Mouse (Mus musculus) MN1 (cell line): ENCODE results near the gene Gigyf1.

Experiments used
- DNase-seq: peaks from one replicate; pipeline ENCODE4 v3.0.0-alpha.2; 2016; ENCODE audit warnings: low spot score

Gene Gigyf1

DNA sequence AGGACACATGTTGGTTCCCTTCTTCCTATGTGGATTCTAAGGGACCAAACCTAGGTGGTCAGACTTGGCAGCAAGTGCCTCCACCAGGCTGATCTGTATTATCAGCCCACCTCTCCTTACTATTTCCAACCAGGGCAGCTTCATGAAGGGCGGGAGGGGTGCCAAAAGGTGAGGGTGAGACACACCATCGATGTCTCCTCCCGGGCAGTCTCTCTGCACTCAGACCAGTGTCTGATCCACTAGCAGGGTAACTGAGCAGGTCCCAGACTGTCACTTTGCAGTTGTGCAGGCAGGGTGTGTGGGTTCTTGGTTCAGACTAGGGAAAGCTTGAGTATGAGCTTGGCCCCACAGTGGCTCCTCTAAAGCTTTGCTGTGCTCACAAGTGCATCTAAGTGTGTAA lies 3.5 kb upstream of the Gigyf1 start:
- DNase-seq: no peak

DNA sequence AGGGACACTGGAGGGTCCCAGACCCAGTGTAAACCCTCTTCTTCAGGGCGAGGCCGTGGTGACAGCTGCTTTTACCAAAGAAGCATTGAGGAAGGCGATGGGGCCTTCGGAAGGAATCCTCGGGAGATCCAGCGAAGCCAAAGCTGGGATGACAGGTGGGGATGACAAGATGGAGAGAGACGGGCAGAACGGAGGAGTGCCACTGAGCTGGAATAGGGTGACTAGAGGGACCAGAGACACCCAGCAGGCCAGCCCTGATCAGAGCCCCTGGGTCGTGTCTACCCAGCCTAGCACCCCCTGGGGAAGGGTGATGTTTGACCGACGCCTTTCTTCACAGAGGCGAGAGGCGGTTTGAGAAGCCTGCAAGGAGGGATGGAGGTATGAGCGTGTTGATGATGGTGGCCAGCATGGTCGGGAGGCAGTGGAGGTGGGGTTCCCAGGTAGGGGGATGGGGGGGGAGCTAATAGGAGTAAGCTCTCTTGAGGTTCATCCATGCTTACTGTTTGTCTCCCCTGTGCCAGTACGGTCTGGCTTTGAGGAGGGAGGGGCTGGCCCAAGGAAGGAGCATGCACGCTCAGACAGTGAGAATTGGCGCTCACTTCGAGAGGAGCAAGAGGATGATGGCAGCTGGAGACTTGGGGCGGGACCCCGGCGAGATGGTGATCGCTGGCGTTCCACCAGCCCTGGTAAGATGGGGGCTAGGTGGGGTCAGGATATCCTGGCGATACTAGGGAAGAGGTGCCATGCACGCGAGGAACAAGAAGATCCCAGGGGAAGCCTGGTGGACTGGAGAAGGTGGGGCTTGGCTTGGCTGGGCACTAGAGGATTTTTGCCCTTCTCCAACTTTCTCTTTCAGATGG lies 1.6 kb downstream of the Gigyf1 start:
- no peak for DNase-seq

GRCm38 (mm10) chr5:137521861-137522260 lies 3.5 kb downstream of the Gigyf1 start:
- no peak for DNase-seq

GRCm38 (mm10) chr5:137522711-137523110 lies 4.4 kb downstream of the Gigyf1 start:
- DNase-seq: no peak

DNA sequence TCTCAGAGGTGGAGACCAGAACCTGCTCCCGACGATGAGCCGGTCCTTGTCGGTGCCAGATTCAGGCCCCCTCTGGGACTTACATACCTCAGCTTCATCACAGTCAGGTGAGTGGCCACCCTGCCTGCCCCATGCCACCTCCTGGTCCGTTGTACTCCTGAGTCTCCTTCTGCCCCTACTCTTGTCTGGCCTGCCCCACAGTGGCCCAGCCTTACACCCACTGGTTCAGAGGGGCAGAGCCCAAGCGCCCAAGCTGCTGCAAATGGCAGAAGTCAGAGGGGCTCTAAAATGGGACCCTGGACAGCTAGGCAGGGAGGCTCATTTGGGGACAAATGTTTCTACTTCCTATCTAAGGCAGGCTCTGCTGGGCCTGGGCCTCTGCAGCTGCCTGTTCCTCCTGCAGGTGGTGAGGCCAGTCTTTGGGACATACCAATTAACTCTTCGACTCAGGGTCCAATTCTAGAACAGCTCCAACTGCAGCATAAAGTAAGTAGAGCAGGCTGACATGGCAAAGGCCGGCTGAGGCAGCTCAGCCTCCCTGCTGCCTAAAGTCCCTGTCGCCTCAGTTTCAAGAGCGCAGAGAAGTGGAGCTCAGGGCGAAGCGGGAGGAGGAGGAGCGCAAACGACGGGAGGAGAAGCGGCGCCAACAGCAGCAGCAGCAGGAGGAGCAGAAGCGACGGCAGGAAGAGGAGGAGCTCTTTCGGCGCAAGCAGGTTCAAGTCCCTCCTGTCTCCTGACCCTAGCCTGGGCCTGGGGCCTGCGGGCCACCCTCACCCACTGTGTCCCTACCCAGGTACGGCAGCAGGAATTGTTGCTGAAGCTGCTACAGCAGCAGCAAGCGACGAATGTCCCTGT lies 5.3 kb downstream of the Gigyf1 start:
- no peak for DNase-seq

- DNase-seq: no peak
These were observed 5.8 kb downstream of the Gigyf1 start for GRCm38 (mm10) chr5:137524251-137524515.

DNA sequence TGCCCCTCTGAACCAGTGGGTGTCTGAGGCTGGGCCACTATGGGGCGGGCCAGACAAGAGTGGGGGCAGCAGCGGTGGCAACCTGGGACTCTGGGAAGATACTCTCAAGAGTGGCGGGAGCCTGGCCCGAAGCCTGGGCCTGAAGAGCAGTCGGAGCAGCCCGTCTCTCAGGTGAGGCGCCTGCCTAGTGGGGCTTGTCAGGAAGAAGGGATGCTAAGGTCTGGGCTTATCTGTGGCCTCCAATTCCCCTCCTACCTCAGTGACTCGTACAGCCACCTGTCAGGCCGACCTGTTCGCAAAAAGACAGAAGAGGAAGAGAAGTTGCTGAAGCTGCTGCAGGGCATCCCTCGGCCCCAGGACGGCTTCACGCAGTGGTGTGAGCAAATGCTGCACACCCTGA lies 6.3 kb downstream of the Gigyf1 start:
- DNase-seq: no peak

GRCm38 (mm10) chr5:137525511-137525910 lies 7.2 kb downstream of the Gigyf1 start:
- DNase-seq: no peak

GRCm38 (mm10) chr5:137526192-137526936 lies 8.0 kb downstream of the Gigyf1 start:
- DNase-seq: peak; percentile 81

DNA sequence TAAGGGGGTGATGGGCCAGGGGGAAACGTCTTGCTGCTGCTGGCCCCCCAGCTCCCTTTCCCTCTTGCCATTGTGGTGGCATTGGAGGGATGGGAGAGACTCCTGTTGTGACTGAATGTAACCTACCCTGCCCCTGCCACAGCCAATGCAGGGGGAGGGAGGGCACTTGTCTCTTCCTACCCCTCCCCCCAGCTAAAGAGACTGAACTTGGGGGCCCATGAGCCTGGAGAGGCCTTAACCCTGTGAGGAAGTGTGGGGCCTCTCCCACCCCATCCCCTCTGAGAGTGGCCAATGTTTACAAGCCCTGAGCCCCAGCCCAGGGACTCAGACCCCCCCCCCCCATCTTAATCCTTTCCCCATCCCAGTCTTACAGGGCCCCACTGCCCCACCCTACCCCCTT lies 9.1 kb downstream of the Gigyf1 start:
- no peak for DNase-seq

DNA sequence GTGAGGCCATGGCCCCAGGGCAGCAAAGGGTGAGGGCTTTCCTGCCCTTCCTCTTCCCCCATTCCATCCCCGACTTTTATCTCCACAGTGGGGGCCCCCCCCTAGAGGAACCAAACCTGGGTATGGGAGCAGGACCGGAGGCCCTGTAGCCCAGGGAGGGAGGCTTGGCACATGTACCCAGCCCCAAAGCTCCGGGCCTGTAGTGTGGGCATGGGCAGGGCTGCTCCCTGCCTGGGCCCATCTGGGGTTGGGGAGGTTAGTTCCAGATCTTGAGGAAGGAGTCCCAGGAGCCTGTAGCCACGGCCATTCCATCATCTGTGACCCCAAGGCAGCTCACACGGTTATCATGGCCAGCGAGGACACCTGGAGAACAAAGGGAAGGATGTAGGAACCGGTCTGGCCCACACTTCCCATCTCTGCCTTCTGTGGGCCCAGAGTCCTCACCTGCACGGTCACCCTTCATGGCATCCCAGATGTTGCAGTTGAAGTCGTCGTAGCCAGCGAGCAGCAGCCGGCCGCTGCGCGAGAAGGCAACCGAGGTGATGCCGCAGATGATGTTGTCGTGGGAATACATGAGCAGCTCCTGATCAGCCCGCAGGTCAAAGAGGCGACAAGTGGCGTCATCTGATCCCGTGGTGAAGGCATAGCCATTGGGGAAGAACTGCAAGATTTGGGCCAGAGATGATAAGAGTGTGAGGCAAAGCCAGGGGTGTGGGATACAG lies 10.1 kb downstream of the Gigyf1 start:
- DNase-seq: no peak

DNA sequence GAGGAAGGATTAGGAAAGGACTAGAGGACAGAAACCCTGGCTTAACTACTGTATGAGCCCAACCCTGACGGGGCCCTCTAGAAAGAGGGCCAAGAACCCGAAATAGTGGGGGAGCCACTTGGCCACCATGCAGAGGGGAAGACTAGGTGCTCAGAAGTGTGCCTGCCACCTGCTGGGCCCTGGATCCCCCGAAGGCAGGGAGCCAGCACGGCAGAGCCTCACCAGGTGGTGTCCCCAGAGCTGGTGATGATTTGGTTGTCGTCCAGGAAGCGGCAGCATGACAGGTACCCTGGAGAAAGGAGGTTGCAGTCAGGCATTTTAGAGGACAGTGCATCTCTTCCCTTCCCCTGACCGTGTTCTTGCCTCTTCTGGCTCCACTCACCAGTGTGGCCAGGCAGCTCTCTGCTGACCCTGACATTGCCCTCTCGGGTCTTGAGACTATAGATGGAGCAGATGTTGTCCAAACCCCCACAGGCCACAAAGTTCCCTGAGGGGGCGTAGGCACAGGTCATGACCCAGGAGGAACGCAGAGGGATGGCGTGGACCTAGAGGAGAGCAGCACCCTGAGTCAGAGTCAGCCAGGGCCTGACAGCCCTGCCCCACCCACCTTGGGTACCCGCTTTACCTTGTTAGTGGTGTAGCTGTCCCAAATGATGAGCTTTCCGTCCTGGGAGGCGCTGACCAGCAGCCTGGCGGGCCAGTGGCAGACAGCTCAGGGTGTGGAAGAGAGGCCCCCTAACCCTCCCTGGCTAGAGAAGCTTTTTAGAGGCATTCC lies 11.1 kb downstream of the Gigyf1 start:
- peak; percentile 45 for DNase-seq

GRCm38 (mm10) chr5:137530075-137530474 lies 11.7 kb downstream of the Gigyf1 start:
- no peak for DNase-seq

- DNase-seq: peak; percentile 90
These were observed 12.5 kb downstream of the Gigyf1 start for GRCm38 (mm10) chr5:137530588-137531413.

GRCm38 (mm10) chr5:137531414-137532130 lies 13.2 kb downstream of the Gigyf1 start:
- peak; percentile 68 for DNase-seq

- DNase-seq: peak; percentile 57
These were observed 13.9 kb downstream of the Gigyf1 start for GRCm38 (mm10) chr5:137532131-137532807.

GRCm38 (mm10) chr5:137532808-137533116 lies 14.4 kb downstream of the Gigyf1 start:
- no peak for DNase-seq

- DNase-seq: peak; percentile 99
These were observed 14.9 kb downstream of the Gigyf1 start, which contains the start of the genes Epo and Gnb2 for GRCm38 (mm10) chr5:137533117-137533827. Epo (minus strand) TSS chr5:137533242. Gnb2 (minus strand) TSS chr5:137533510.
